Mouse (Mus musculus) left cerebral cortex, adult 2 months (tissue): ENCODE data around the gene Adamts17. TPM values are rescaled to one million over a fixed set of nuclear protein-coding genes. Genes with fewer than 3 reads are reported as not detected.

Experiments
- DNase-seq, 2 experiments: peaks; one replicate each; pipeline ENCODE4 v3.0.0; 2021 to 2022; ENCODE audit warnings: low spot score in 2 of 2, mixed read lengths in 1 of 2; ENCODE audit errors: extremely low spot score in 1 of 2
- H3K27ac ChIP-seq: fragments of 200-600 bp; 2 replicates; pipeline ENCODE4 v1.8.1; 2022
- H3K4me3 ChIP-seq: fragments of 200-600 bp; 2 replicates; pipeline ENCODE4 v1.8.1; 2022
- CTCF ChIP-seq: fragments of 200-600 bp; IDR thresholded peaks from 2 replicates; pipeline ENCODE4 v1.8.1; 2022; ENCODE audit warnings: antibody characterized with exemption, mild to moderate bottlenecking, moderate library complexity
- intact Hi-C: fragments of 180-260 bp; cut with DNase I; formaldehyde crosslinking; loops from one replicate; pipeline ENCODE4 v1.15.1; 2025
- total RNA-seq, 2 experiments: library from RNA; stranded (reverse); gene quantifications; 2 replicates each; pipeline ENCODE4 v1.2.3; 2021

Adamts17 gene
- total RNA-seq, 2 experiments from 2014 or later, result 13.1 to 13.6 TPM

GRCm38 (mm10) chr7:67041685-67042084 is 202.2 kb downstream of the Adamts17 start:
- Histone ChIP-seq H3K27ac (no peak overlapping the region), H3K4me3 (no peak overlapping the region)
- DNase-seq, result no peak
- intact Hi-C loops, result no loop called here
- TF ChIP-seq CTCF, result no peak

- intact Hi-C loops, result no loop called here
- peak overlapping the region; percentile 24; the same call in 1 of the 2 replicates for H3K27ac ChIP-seq
- TF ChIP-seq CTCF, result no peak
- no peak for DNase-seq
- H3K4me3 ChIP-seq, result 0 out of 2 replicates have a peak overlapping the region, but pooled peaks have one; percentile 7
Measured at GRCm38 (mm10) chr7:67044121-67044817, 204.7 kb downstream of the Adamts17 start.

DNA sequence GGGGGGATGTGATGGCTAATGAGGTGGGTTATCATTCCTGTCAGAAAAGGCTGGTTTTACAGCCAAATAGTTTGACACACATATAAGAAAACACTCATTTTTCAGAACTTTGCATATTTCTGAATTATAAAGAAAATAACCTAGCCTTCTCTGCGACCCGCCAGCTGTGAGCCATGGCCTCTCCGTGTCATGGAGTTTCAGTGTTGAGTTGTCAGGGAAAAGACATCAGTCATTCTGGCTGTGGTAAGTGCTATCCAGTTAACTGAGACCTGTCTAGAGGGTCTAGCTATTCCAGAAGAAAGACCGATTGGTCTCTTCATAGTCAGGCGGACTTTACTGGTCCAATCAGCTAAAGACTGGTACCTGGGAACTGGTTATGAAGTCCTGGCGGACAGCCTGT is 205.7 kb downstream of the Adamts17 start:
- Histone ChIP-seq H3K27ac (no peak overlapping the region), H3K4me3 (no peak overlapping the region)
- no peak for DNase-seq
- no peak for TF ChIP-seq CTCF
- intact Hi-C loops, result no loop called here

GRCm38 (mm10) chr7:67049206-67049605 is 209.7 kb downstream of the Adamts17 start:
- no peak overlapping the region for H3K27ac ChIP-seq
- H3K4me3 ChIP-seq, result no peak overlapping the region
- intact Hi-C loops, result no loop called here
- DNase-seq, result no peak
- no peak for TF ChIP-seq CTCF

GRCm38 (mm10) chr7:67050424-67050823 is 210.9 kb downstream of the Adamts17 start:
- no peak overlapping the region for H3K4me3 ChIP-seq
- intact Hi-C loops, result no loop called here
- TF ChIP-seq CTCF, result no peak
- no peak for DNase-seq
- H3K27ac ChIP-seq, result no peak overlapping the region

DNA sequence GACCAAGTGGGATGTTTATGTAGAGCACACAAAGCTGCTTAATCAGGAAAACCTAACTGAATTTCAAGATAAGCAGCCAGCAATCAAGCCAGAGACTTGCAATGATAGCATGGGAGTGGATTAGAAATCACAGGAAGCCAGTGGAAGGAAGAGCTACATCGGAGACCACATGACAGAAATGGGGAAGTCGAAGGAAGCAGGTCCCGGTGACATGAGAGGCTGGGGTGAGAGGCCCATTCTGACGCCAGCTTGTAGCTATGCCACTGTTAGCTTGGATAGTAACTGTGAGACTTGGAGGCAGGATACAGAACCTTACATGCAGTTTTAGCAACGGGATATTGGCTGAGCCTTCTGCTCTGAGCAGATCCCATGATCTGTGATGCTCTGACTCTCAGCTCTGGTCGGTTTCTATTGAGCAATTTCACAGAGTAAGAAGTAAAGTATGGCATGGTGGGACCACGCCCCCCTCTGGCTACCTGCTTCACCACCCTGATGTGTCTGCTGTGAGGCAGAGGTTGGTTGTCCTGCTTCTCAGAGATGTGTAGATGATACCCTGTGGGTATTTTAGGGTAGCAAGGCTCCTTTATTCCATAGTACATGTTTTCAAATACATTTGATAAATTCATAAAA is 211.7 kb downstream of the Adamts17 start:
- no peak for TF ChIP-seq CTCF
- Histone ChIP-seq H3K27ac (no peak overlapping the region), H3K4me3 (no peak overlapping the region)
- no peak for DNase-seq
- intact Hi-C loops, result no loop called here

- intact Hi-C loops, result no loop called here
- TF ChIP-seq CTCF, result no peak
- Histone ChIP-seq H3K4me3 (no peak overlapping the region), H3K27ac (no peak overlapping the region)
- DNase-seq, result no peak
Measured at GRCm38 (mm10) chr7:67054876-67055275, 215.3 kb downstream of the Adamts17 start.

DNA sequence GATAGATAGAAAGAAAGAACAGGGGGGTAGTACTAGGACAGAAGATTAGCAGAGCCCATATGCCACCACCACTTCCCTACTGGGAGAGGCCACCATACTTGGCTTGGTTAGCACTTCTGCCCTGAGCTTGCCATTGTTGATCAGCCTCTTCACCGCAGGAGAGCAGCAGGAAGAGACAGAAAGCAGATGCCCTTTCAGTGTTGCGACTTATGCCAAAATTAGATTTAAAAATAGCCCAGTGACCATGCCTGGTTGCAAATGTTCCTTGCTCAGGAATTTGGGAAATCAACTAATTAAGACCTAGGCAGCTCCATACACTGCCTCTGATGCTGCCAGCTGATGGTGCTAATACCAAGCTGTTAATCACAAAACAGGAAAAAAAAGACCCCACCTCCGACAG is 216.0 kb downstream of the Adamts17 start:
- Histone ChIP-seq H3K27ac (no peak overlapping the region), H3K4me3 (no peak overlapping the region)
- no peak for TF ChIP-seq CTCF
- DNase-seq, result no peak
- intact Hi-C loops, result no loop called here

GRCm38 (mm10) chr7:67061756-67062155 is 222.2 kb downstream of the Adamts17 start:
- no peak overlapping the region for H3K27ac ChIP-seq
- intact Hi-C loops, result no loop called here
- H3K4me3 ChIP-seq, result no peak overlapping the region
- peak; percentile 52 for TF ChIP-seq CTCF
- no peak for DNase-seq

DNA sequence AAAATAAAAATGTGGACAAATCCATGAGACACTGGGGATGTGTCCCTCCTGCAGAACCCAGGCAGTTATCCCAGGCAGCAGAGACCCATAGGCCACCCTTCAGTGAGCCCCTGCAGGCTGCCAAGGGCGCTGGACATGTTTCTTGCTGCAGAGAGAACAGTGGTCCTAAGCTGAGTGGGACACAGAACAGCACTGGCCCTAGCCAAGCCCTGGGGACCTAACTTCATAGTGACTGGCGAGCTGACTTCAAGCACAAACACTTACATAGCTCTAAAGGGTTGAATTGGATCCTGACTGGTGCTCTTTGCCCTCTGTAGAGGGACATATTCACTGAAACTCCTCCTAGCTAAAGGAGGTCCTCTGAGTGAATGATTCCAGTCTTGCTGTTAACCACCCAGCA is 223.0 kb downstream of the Adamts17 start:
- intact Hi-C loops, result no loop called here
- no peak overlapping the region for H3K4me3 ChIP-seq
- H3K27ac ChIP-seq, result no peak overlapping the region
- TF ChIP-seq CTCF, result no peak
- DNase-seq, result no peak

DNA sequence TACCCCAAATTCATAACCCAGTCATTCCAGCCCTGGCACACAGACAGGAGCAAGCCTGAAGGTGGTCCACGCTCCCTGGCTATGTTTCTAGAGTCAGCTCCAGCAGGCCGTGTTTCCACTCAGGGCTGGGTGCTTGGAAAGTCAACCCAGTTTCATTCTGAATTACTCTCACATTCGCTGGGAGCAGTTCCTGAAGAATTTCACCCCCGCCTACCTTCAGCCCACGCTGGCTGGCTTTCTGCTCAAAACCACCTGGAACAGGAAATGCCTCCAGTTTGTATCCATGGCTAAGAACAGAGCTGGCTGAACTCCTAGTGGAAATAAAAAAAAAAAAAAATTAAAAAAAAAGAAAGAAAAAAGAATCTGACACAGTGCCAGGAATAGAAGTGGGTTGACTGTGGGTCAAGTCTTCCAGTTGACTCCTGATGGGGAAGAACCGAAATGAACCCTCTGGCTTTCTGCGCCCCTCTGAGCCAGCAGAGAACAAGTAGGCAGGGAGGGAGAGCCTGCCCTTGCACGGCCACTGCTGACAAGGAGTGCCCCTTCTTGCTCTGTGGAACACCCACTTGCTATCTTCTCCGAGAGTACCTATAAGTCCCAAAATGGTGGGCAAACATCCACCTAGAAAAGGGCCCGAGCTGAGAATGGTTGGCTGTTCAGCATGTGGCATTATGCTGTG is 225.2 kb downstream of the Adamts17 start:
- Histone ChIP-seq H3K27ac (peak overlapping the region; percentile 1; the same call in 1 of the 2 replicates), H3K4me3 (no peak overlapping the region)
- DNase-seq, result peak; percentile 66 to 73
- intact Hi-C loops, result loop anchor here (1.0 to 2.0 kb wide), 2 partner anchors 130 to 222 kb away; no protein-coding TSS in a partner anchor
- TF ChIP-seq CTCF, result no peak

GRCm38 (mm10) chr7:67065631-67066030 is 226.1 kb downstream of the Adamts17 start:
- intact Hi-C loops, result loop anchor here (2.0 kb wide), 1 partner anchor 223 kb away; no protein-coding TSS in a partner anchor
- no peak for DNase-seq
- TF ChIP-seq CTCF, result no peak

More at GRCm38 (mm10) chr7:67065631-67066030, 226.1 kb downstream of the Adamts17 start:
- Histone ChIP-seq H3K4me3 (no peak overlapping the region), H3K27ac (no peak overlapping the region)
